Mouse (Mus musculus): ENCODE measurements around the gene Adamts15.

- TF ChIP-seq POLR2A (IDR thresholded peaks at IDR 0.05; ENCODE audit: low read depth, low read length), result no peak
- no peak for TF ChIP-seq CTCF (conservative IDR thresholded peaks at IDR 0.05; ENCODE audit: insufficient read depth, insufficient read length, low read depth, low read length)
These were observed 6.5 kb upstream of the Adamts15 start for GRCm38 (mm10) chr9:30928759-30929158.

Measured in kidney, adult 2 months (tissue).